Mouse (Mus musculus) gastrocnemius, postnatal 14 days (tissue): ENCODE measurements at regions not wholly inside any gene's neighbourhood (a gene's known extent, or its start where the extent isn't known, plus 50 kb on each side); places are given as distances from the start of the nearest gene placed in this dataset.

Experiments
- DNase-seq: peaks from one replicate; pipeline ENCODE4 v3.0.0; 2021; ENCODE audit warnings: mixed read lengths
- intact Hi-C: fragments of 180-260 bp; cut with DNase I; formaldehyde crosslinking; loops from one replicate; pipeline ENCODE4 v1.15.1; 2025; ENCODE audit warnings: low total_unique reads

DNA sequence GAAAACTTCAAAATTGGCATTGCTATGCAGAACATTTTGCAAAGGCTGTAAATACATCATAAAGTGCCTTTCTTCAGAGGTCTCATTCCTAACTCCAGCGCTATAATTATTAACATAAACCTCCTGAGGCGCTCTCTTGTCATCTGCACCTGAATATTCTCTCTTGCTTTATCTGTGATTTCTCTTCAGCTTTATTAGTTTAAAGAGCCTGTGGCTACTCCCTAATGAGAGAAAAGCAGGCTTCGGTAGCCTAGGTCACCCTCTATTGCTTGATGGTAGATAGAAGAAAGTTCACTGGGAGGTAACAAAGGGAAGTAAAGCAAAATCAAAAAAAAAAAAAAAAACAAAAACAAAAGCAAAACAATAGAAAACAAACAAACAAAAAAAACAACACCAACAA, 967.5 kb upstream of the Lcorl start:
- no peak for DNase-seq
- intact Hi-C loops = no loop called here

- intact Hi-C loops = no loop called here
- no peak for DNase-seq
These were observed 937.7 kb upstream of the Lcorl start for GRCm38 (mm10) chr5:46795102-46795501.

DNA sequence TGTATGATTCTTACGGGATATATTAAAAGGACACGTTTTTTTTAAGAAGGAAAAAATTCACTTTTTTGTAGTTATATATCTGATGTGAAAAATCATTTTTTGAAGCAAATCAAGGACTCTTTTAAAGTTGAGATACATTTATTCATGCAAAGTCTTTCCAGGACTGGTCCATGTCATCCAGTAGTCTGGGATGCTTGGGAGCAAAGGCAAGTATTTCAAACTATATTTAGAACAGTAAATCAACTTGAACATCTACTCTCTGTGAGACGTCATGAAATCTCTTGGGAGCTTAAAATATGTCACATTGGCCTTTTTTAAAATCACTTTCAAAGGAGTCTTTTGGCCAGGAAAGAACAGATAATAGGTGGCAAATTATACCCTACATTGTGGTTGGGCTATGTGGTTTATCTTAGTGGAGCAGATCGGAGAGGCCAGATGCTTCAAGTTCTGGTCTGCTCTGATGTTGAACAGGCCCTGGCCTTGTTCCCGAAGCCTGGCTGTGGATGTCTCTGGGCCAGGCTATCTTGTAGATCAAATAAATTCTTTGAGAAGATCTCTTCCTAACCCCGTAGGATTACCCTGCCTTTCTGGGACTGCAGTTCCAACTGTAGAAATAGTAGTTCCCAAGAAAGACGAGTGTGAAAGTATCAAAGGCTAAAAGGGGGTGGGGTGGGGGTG, 936.8 kb upstream of the Lcorl start:
- no peak for DNase-seq
- intact Hi-C loops = no loop called here

DNA sequence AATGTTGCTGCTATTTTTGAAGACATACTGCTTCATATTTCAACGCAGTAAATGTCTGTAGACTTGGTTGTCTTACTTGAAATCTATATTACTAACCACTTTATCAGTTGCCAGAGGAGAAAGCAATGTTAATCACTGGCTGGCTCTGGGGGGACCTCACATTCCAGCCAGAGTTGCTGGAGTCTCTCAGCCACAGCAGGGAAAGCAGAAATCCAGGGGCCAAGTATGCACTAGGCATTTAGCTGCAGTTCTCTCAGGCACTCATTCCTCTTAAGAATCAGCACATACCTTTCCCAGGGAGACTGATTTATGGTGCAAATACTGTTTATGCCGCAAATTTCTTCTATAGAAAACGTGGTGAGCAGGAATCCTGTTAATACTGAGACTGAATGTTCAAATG, 933.6 kb upstream of the Lcorl start:
- intact Hi-C loops = no loop called here
- DNase-seq = no peak

- no peak for DNase-seq
- intact Hi-C loops = no loop called here
These were observed 933.1 kb upstream of the Lcorl start for GRCm38 (mm10) chr5:46790536-46790935.

- no peak for DNase-seq
- intact Hi-C loops = no loop called here
These were observed 929.7 kb upstream of the Lcorl start for GRCm38 (mm10) chr5:46787079-46787478.

GRCm38 (mm10) chr5:46756094-46756493, 898.7 kb upstream of the Lcorl start:
- no peak for DNase-seq
- intact Hi-C loops = no loop called here

DNA sequence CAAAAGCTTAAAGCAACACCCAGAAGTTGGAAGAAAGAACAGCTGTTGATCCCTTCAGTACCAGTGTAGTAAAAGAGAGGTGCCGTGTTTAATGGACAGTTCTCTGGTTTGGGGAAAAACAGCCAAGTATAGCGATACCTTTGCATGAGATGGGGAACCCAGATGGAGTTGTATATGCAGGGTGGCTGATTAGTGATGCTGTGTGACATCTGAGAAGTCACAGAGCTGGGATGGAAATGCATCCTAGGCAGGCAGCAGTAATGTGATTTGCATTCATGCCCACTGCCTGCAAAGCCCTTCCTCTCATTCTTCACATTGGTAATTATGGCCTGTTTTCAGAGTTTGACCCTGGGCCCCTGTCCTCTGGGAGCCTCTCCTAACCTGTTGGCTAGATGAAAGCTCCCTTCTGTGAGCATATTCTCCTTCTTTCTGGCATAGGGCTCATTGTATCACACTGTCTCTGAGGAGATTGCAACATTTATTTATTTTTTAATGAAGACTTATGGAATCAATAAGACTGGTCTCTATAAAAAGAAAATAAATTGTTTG, 882.7 kb upstream of the Lcorl start:
- no peak for DNase-seq
- intact Hi-C loops = no loop called here

- no peak for DNase-seq
- intact Hi-C loops = no loop called here
These were observed 875.1 kb upstream of the Lcorl start for GRCm38 (mm10) chr5:46732510-46732909.

DNA sequence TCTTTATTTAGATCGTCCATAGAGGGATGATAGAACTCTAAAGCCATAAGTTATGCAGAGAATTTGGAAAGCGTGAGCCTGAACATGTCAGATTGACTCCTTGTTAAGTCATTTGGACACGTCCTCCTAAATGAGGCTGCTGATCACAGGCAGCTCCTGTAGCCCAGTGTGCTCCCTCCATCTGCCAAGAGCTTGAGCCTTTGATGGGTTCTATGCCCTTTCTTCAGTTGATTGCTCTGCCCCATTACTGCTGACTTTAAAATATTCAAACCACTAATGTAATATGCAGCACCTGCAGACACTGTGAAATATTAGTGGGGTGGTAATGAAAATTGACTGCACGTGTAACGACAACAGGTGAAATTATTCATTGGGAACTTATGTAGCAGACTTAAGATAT, 874.6 kb upstream of the Lcorl start:
- DNase-seq = no peak
- intact Hi-C loops = no loop called here

DNA sequence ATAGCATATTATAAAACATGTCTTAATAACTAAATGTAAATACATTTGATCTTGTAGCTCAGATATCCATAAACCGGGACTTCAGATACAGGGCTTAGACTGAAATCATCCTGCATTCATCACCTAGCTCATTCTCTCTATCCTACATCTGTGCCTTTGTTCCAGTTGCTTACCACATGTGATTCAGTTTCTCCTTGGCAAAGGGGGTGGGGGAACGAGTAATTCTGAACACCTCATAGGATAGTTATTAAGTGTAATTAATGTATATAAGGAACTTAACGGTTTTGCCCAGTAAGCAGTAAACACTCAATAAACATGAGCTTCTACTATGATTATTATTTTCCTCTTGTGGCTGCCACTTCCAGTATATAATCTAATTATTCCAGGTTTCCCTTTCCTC, 873.9 kb upstream of the Lcorl start:
- DNase-seq = no peak
- intact Hi-C loops = no loop called here

DNA sequence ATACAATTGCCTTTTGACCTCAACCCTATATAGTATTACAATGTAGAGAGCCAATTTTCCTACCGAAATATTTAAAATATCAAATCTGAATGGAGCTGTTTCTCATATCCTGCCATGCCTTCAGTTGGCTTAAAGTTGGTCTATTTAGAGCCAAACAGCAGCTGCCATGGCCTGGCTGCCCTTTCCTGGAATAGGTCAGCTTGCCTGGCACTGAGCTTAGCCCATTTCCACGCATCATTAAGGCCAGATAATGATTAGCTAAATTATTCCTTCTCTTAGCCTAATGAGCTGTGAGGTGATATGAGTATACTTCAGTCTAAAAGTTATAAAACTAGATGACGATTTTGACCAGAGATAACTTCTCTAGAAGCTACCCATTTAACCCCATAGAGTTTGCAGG, 852.2 kb upstream of the Lcorl start:
- DNase-seq = no peak
- intact Hi-C loops = no loop called here

DNA sequence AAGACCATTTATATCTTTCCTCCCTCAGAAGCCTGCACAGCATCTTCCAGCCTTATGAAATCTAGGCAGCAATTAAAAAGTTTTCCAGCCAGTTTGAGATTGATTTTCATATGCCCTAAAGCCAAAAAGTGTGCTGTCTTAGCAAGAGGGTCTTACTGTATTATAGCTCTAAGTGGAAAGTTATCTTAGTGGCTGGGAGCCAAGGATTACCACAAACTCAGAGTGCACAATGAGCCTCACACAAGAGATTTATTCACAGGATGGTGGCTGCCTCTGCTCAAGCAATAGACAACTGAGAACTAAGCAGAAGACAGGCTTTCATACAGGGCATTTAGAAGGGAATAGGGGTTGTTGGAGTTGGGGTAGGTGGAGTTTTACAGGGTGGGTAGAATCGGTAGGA, 850.4 kb upstream of the Lcorl start:
- no peak for DNase-seq
- intact Hi-C loops = no loop called here

GRCm38 (mm10) chr5:46707021-46707420, 849.6 kb upstream of the Lcorl start:
- no peak for DNase-seq
- intact Hi-C loops = no loop called here

DNA sequence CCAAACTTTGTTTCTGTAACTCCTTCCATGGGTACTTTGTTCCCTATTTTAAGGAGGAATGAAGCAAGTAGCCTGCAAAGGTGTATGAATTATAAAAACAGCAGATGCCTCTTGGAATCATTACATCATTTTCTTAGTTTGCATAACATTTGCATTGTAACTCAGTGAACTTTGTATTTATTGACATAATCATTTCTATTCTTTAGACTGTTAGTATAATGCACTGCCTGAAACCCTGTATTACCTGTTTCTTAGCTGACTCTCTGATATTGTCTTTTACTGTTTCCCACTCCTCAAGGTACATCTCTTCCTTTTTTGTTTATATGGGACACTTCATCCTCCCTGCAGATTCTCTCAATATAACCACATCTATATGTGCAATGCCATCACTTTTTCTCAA, 820.6 kb upstream of the Lcorl start:
- no peak for DNase-seq
- intact Hi-C loops = no loop called here

DNA sequence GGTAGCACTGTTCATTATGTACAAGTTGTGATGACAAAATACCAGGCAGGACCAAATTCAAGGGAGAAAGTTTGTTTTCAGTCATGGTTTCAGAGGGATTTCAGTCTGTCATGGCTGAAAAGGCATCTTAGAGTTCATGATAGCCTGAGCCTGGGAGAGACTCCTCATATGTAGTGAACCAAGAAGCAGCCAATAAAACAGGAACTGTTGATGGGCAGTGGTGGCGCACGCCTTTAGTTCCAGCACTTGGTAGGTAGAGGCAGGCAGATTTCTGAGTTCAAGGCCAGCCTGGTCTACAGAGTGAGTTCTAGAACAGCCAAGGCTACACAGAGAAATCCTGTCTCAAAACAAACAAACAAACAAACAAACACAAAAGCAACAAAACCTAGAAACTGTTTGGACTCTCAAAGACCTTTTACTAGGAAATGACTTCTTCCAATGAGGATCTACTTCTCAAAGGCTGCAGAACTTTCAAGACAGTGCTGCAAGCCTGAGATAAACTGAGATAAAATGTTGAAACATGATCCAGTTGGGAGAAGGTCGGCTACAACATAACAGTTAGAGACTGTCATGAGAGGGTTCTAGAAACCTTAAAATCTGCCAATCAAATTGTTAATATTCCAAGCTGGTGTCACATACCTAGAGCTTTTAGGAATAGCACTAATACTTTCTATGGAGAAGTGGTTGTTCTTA, 817.5 kb upstream of the Lcorl start:
- intact Hi-C loops = no loop called here
- no peak for DNase-seq

- intact Hi-C loops = no loop called here
- DNase-seq = no peak
These were observed 816.0 kb upstream of the Lcorl start for GRCm38 (mm10) chr5:46673413-46673812.

- no peak for DNase-seq
- intact Hi-C loops = no loop called here
These were observed 813.1 kb upstream of the Lcorl start for GRCm38 (mm10) chr5:46670484-46670883.

GRCm38 (mm10) chr5:46666250-46666649, 808.8 kb upstream of the Lcorl start:
- no peak for DNase-seq
- intact Hi-C loops = no loop called here

DNA sequence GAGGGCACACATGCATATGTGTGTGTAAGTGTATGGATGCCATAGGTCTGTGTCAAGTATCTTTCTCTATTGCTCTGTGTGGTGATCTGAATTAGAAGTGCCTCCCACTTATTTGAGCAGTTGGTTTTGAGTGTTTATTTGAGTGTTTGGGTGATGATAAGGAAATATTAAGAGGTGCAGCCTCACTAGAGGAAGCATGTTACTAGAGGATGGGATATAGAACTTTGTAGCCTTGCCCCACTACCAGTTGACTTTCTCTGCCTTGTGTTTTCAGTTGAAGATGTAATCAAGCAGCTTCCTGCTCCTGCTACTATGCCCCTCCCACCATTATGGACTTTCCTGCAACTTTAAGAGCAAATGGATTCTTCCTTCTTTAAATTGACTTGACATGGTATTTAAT, 799.6 kb upstream of the Lcorl start:
- intact Hi-C loops = no loop called here
- DNase-seq = no peak

DNA sequence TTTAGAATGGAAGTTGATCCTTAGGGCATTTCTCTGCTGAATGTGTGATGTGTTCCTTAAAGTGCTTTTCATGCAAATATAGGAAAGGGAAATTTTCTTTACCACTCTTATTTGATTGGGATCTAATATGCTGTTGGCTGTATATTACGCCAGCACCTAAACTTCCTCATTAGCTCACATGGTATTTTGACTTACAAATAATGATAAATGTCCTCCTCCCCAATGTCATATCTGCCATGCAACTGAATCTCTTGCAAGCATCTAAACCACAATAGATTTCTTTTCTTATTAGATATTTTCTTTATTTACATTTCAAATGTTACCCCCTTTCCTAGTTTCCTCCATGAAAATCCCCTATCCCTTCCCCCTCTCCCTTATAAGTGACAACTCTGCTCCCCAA, 796.8 kb upstream of the Lcorl start:
- no peak for DNase-seq
- intact Hi-C loops = no loop called here
